Mouse (Mus musculus): ENCODE measurements around the gene Iqschfp. TPM values are rescaled to one million over a fixed set of nuclear protein-coding genes. Genes with fewer than 3 reads are reported as not detected.

The Iqschfp gene
- polyA plus RNA-seq, 1 experiment from 2014 or later = 0.45 TPM

DNA sequence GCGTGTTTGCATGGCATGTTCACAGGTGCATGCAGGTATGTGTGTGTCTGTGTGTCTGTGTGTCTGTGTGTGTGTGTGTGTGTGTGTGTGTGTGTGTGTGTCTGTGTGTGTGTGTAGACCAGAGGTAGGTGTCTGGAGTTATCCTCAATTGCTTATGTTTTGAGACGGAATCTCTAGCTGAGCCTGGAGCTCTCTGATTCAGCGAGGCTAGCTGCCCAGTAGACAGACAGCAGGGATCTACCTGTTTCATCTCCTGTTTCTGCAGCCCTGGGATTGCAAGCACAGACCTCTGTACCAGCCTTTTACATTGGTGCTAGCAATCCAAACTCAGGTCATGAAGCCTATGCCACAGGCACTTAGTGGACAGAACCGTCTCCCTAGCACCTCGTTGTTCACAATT is 536.0 kb downstream of the Iqschfp start:
- Histone ChIP-seq H3K36me3 (no peaks in the 10 kb centered on the region), H3K27ac (no peak overlapping the region)
- 92% methylated on average over 5 of the region's 5 CpGs for WGBS

DNA sequence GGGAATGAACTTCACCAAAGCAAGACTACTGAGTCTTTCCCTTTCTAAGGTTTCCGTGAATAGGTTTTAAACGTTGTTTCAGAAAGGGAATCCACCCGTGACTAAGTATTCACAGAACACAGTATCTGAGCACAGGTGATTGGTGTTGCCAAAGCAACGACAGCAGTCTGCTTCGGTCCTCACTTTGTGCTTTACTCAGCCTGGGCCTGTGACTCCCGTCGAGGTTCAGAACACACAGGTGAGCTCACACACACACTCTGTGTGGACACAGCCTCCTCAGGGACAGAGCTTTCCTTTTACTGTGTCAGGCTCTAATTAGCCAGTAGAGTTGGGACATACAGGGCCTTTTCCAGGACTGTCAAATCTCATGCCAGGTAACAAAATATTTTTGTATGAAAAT is 542.4 kb downstream of the Iqschfp start:
- Histone ChIP-seq H3K27me3 (no peaks in the 10 kb centered on the region), H3K36me3 (no peaks in the 10 kb centered on the region), H3K9me3 (replicated peaks) (no peaks in the 10 kb centered on the region), H3K9ac (no peak overlapping the region), H3K27ac (no peak overlapping the region), H3K4me1 (no peaks in the 10 kb centered on the region), H3K4me3 (no peak overlapping the region), H3K4me2 (replicated peaks) (no peak overlapping the region)
- 47% methylated on average over 7 of the region's 7 CpGs for WGBS
- no peak for ATAC-seq (ENCODE audit: low FRiP score)

More for the DNA sequence above, 536.0 kb downstream of the Iqschfp start:
- Histone ChIP-seq H3K27me3 (no peaks in the 10 kb centered on the region), H3K4me2 (replicated peaks) (no peak overlapping the region), H3K9ac (no peak overlapping the region), H3K9me3 (replicated peaks) (no peaks in the 10 kb centered on the region), H3K4me3 (no peak overlapping the region), H3K4me1 (no peaks in the 10 kb centered on the region)
- no peak for ATAC-seq (ENCODE audit: low FRiP score)

- Histone ChIP-seq H3K27ac (no peak overlapping the region), H3K9me3 (replicated peaks) (no peaks in the 10 kb centered on the region), H3K9ac (no peak overlapping the region), H3K27me3 (no peaks in the 10 kb centered on the region), H3K4me3 (no peak overlapping the region), H3K4me2 (replicated peaks) (no peak overlapping the region), H3K36me3 (no peaks in the 10 kb centered on the region), H3K4me1 (no peaks in the 10 kb centered on the region)
- 68% methylated on average over 2 of the region's 2 CpGs for WGBS
- no peak for ATAC-seq (ENCODE audit: low FRiP score)
These were observed 542.9 kb downstream of the Iqschfp start for GRCm38 (mm10) chr3:68434897-68435296.

GRCm38 (mm10) chr3:68448480-68448879 is 556.4 kb downstream of the Iqschfp start:
- H3K9ac ChIP-seq = no peak overlapping the region
- 86% methylated on average over 2 of the region's 2 CpGs for WGBS
- no peaks in the 10 kb centered on the region for H3K4me1 ChIP-seq
- no peak overlapping the region for H3K4me3 ChIP-seq
- no peak for ATAC-seq (ENCODE audit: low FRiP score)
- no peak overlapping the region for H3K27ac ChIP-seq
- no peaks in the 10 kb centered on the region for H3K27me3 ChIP-seq
- H3K9me3 ChIP-seq (replicated peaks) = no peaks in the 10 kb centered on the region
- no peak overlapping the region for H3K4me2 ChIP-seq (replicated peaks)
- no peaks in the 10 kb centered on the region for H3K36me3 ChIP-seq

DNA sequence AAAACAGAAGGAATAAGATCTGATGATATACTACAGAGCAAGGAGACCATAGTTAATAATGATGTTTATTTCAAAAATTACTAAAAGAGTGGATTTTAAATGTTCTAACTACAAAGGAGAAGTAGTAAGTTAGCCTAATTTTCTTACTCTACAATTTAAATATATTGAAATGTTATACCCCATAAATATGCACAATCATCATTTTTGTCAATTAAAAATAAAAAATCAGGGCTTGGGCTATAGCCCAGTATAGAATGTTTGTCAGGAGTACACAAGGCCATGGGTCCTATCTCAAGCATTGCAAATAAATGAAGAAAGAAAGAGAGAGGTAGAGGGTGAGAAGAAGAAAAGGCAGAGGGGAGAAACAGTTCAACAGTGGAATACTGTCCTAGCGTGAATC is 559.6 kb downstream of the Iqschfp start:
- Histone ChIP-seq H3K4me1 (no peaks in the 10 kb centered on the region), H3K4me2 (replicated peaks) (no peak overlapping the region), H3K36me3 (no peaks in the 10 kb centered on the region), H3K9ac (no peak overlapping the region), H3K27me3 (no peaks in the 10 kb centered on the region), H3K4me3 (no peak overlapping the region), H3K9me3 (replicated peaks) (no peaks in the 10 kb centered on the region), H3K27ac (no peak overlapping the region)
- 97% methylated on average over 1 of the region's 1 CpGs for WGBS
- ATAC-seq (ENCODE audit: low FRiP score) = no peak

DNA sequence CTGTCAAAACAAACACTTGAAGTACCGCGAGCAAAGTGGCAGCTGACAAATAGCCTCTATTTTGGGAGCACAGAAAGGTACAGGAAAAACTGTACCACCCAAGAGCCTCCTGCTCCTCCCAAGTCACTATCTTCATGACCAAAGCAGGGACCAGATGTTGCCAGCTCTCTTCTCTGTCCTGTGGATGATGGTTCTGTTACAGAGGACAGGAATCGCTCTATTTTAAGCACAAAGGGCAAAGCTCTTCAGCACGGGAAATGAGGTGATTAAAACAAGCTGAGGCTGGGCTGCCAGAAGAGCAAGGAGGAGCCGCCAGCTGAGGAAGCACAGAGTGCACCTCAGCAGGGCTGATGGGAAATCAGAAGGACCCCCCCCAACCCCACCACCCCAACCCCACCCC is 561.2 kb downstream of the Iqschfp start:
- Histone ChIP-seq H3K9ac (no peak overlapping the region), H3K27me3 (no peaks in the 10 kb centered on the region), H3K9me3 (replicated peaks) (no peaks in the 10 kb centered on the region), H3K27ac (no peak overlapping the region), H3K4me3 (no peak overlapping the region), H3K36me3 (no peaks in the 10 kb centered on the region), H3K4me1 (no peaks in the 10 kb centered on the region), H3K4me2 (replicated peaks) (no peak overlapping the region)
- no peak for ATAC-seq (ENCODE audit: low FRiP score)
- 40% methylated on average over 5 of the region's 5 CpGs for WGBS

- 68% methylated on average over 10 of the region's 10 CpGs for WGBS
These were observed 561.9 kb downstream of the Iqschfp start for GRCm38 (mm10) chr3:68453719-68454455.

DNA sequence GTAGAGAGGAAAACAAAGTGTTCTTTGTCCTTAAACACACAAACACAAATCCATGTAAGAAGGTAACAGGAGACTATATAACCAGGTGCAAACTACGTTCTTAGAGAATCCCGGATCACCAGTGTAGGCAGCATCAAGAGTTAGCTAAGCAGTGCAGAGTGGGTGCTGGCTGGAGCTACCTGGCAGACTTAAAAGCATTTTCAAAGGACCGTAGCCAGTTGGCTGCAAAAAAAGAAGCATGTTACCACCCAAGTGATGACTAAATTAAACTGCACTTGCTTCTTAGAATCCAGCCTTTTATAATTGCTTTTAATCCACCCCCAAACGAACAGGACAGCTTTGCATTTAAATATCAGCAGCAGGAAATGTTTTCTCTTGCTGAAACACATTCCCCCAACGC is 574.6 kb downstream of the Iqschfp start:
- Histone ChIP-seq H3K4me3 (no peak overlapping the region), H3K27ac (no peak overlapping the region), H3K27me3 (0 out of 2 replicates have a peak, but pooled peaks cover 3% of the 10 kb centered on the region), H3K9me3 (replicated peaks) (no peaks in the 10 kb centered on the region), H3K9ac (no peak overlapping the region), H3K4me2 (replicated peaks) (no peak overlapping the region), H3K4me1 (peaks cover 11% of the 10 kb centered on the region), H3K36me3 (no peaks in the 10 kb centered on the region)
- ATAC-seq (ENCODE audit: low FRiP score) = no peak
- WGBS = 29% methylated on average over 5 of the region's 5 CpGs

More at GRCm38 (mm10) chr3:68453719-68454455, 561.9 kb downstream of the Iqschfp start:
- Histone ChIP-seq H3K27me3 (no peaks in the 10 kb centered on the region), H3K4me1 (no peaks in the 10 kb centered on the region), H3K9me3 (replicated peaks) (no peaks in the 10 kb centered on the region), H3K4me2 (replicated peaks) (no peak overlapping the region), H3K9ac (no peak overlapping the region), H3K36me3 (no peaks in the 10 kb centered on the region), H3K4me3 (no peak overlapping the region), H3K27ac (no peak overlapping the region)
- no peak for ATAC-seq (ENCODE audit: low FRiP score)

GRCm38 (mm10) chr3:68467941-68468687 is 576.1 kb downstream of the Iqschfp start:
- Histone ChIP-seq H3K4me3 (peak overlapping the region; percentile 18), H3K27me3 (0 out of 2 replicates have a peak, but pooled peaks cover 3% of the 10 kb centered on the region), H3K9ac (no peak overlapping the region; the same call in 1 of the 2 replicates), H3K9me3 (replicated peaks) (no peaks in the 10 kb centered on the region), H3K27ac (no peak overlapping the region), H3K4me1 (peaks cover 11% of the 10 kb centered on the region), H3K4me2 (replicated peaks) (peak overlapping the region; percentile 46), H3K36me3 (no peaks in the 10 kb centered on the region)
- ATAC-seq (ENCODE audit: low FRiP score) = no peak
- 1% methylated on average over 10 of the region's 10 CpGs for WGBS

DNA sequence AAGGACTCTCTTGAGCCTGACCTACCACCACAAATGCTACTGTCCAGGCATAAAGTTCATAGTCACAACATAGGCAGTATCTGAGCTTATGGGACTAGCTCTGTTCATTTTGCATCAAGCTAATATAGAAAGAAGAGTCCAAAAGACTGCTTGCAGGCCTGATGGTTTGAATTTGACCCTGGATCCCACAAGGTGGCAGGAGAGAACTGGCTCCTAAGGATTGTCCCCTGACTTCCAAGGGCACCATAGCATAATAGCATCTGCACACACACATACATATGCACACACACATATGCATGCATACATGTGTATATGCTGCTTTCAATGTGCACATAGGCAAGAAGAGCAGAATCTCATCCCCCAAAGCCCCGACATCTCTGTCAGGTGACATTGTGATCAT is 577.6 kb downstream of the Iqschfp start:
- ATAC-seq (ENCODE audit: low FRiP score) = no peak
- WGBS = 84% methylated on average over 1 of the region's 1 CpGs
- H3K36me3 ChIP-seq = no peaks in the 10 kb centered on the region

GRCm38 (mm10) chr3:68470061-68470460 is 578.0 kb downstream of the Iqschfp start:
- Histone ChIP-seq H3K4me3 (no peak overlapping the region), H3K4me1 (peaks cover 11% of the 10 kb centered on the region), H3K9me3 (replicated peaks) (no peaks in the 10 kb centered on the region), H3K4me2 (replicated peaks) (no peak overlapping the region), H3K9ac (no peak overlapping the region), H3K27ac (no peak overlapping the region), H3K36me3 (no peaks in the 10 kb centered on the region), H3K27me3 (0 out of 2 replicates have a peak, but pooled peaks cover 3% of the 10 kb centered on the region)
- 58% methylated on average over 3 of the region's 3 CpGs for WGBS
- no peak for ATAC-seq (ENCODE audit: low FRiP score)

More for the DNA sequence above, 577.6 kb downstream of the Iqschfp start:
- Histone ChIP-seq H3K27ac (no peak overlapping the region), H3K9ac (no peak overlapping the region), H3K4me3 (no peak overlapping the region), H3K9me3 (replicated peaks) (no peaks in the 10 kb centered on the region), H3K4me2 (replicated peaks) (no peak overlapping the region), H3K27me3 (0 out of 2 replicates have a peak, but pooled peaks cover 3% of the 10 kb centered on the region), H3K4me1 (peaks cover 11% of the 10 kb centered on the region)

DNA sequence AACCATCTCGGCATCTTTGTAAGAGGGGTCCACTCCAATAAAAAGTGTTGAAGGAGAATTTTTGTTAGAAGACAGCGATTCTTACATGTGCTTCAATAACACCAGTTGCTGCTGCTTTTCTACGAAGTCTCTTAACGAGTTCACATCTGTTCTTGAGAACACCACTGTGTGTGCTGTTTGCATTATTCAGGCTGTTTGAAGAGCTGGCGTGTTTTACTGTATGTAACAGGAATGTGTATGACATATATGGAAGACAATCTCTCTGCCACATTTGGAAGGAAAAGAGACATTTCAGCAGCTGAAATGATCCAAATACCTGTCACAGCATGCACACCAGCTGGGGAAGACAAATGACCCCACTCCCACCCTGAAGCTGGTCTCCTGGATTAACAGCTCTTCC is 578.6 kb downstream of the Iqschfp start:
- Histone ChIP-seq H3K4me2 (replicated peaks) (no peak overlapping the region), H3K27me3 (0 out of 2 replicates have a peak, but pooled peaks cover 3% of the 10 kb centered on the region), H3K36me3 (no peaks in the 10 kb centered on the region), H3K4me3 (no peak overlapping the region), H3K27ac (no peak overlapping the region), H3K9ac (no peak overlapping the region), H3K4me1 (peaks cover 11% of the 10 kb centered on the region), H3K9me3 (replicated peaks) (no peaks in the 10 kb centered on the region)
- ATAC-seq (ENCODE audit: low FRiP score) = no peak
- 74% methylated on average over 5 of the region's 5 CpGs for WGBS

All from hindbrain, embryonic 12.5 days (tissue).